Mouse (Mus musculus) kidney, adult 2 months (tissue): ENCODE data around the gene Slc35g2.

Source experiments
- CTCF ChIP-seq: fragments of 200-500 bp; conservative IDR thresholded peaks from 2 replicates; pipeline ENCODE4 v1.5.1; 2011; ENCODE audit warnings: low read depth, mild to moderate bottlenecking, control low read depth, low read length, moderate library complexity, mixed read lengths; ENCODE audit not compliant: insufficient read depth, insufficient read length
- POLR2A ChIP-seq: fragments of 200-500 bp; IDR thresholded peaks from one replicate; pipeline ENCODE4 v1.6.1; 2011; ENCODE audit warnings: low read depth, low read length, control low read depth

GRCm38 (mm10) chr9:100613501-100614071, 42.7 kb upstream of the Slc35g2 start:
- no peak for TF ChIP-seq CTCF
- TF ChIP-seq POLR2A: no peak
